Mouse (Mus musculus): ENCODE measurements around the gene Nptx1. TPM values are rescaled to one million over a fixed set of nuclear protein-coding genes. Genes with fewer than 3 reads are reported as not detected.

Nptx1 gene
- polyA plus RNA-seq, 1 experiment from 2014 or later: 1.2 TPM

DNA sequence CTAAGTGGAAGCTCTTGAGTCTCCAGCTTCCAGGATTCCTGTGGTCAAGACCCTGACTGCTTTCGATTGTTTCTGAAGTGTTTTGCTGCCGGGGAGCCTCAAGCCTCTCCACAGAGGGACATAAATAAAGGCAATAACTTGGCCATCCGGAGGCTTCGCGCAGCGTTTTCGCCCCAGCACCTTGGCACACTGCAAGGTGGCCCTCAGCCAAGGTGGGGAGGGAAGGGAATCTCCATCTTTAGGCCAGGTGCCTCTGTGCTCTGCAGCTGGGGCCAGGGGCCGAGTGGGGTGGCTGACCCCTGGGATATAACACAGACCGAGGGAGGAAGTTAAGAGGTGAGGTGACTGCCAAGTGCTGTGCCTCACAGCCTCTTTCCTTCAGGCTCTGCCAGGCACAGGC lies 15.6 kb upstream of the Nptx1 start:
- 48% methylated on average over 9 of the region's 9 CpGs for WGBS
- no peak overlapping the region for H3K27ac ChIP-seq
- no peak overlapping the region for H3K4me3 ChIP-seq
- no peak for ATAC-seq (ENCODE audit: insufficient number of reproducible peaks, low FRiP score, low TSS enrichment, low read depth)
- no peak overlapping the region for H3K4me2 ChIP-seq
- H3K9me3 ChIP-seq: no peaks in the 10 kb centered on the region
- no peaks in the 10 kb centered on the region for H3K36me3 ChIP-seq
- H3K9ac ChIP-seq: no peak overlapping the region
- peaks cover 36% of the 10 kb centered on the region for H3K27me3 ChIP-seq
- peaks cover 23% of the 10 kb centered on the region for H3K4me1 ChIP-seq

DNA sequence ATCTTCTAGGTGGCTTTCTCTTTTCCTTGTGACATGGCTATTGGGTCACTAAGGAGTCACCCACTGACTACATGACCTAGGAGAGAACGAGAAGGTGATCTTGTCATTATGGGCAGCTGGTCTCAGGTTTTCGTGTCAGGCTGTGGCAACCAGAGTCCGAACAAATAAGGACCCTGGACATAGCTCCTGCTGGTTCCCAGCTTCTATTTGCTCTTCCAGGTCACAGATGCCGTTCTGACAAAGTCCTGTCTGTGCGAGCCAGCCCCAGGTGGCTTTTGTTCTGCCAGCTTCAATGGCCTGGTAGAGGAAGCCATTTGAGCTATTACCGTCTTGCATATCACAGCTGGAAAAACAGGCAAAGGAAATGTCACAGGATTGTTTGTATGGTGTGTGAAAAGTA lies 14.7 kb upstream of the Nptx1 start:
- H3K36me3 ChIP-seq: no peaks in the 10 kb centered on the region
- WGBS: 54% methylated on average over 6 of the region's 6 CpGs
- peaks cover 37% of the 10 kb centered on the region for H3K27me3 ChIP-seq
- H3K9me3 ChIP-seq: no peaks in the 10 kb centered on the region
- no peak overlapping the region for H3K4me3 ChIP-seq
- H3K4me2 ChIP-seq: no peak overlapping the region
- H3K4me1 ChIP-seq: peaks cover 25% of the 10 kb centered on the region
- H3K9ac ChIP-seq: no peak overlapping the region
- ATAC-seq (ENCODE audit: insufficient number of reproducible peaks, low FRiP score, low TSS enrichment, low read depth): no peak
- H3K27ac ChIP-seq: no peak overlapping the region

DNA sequence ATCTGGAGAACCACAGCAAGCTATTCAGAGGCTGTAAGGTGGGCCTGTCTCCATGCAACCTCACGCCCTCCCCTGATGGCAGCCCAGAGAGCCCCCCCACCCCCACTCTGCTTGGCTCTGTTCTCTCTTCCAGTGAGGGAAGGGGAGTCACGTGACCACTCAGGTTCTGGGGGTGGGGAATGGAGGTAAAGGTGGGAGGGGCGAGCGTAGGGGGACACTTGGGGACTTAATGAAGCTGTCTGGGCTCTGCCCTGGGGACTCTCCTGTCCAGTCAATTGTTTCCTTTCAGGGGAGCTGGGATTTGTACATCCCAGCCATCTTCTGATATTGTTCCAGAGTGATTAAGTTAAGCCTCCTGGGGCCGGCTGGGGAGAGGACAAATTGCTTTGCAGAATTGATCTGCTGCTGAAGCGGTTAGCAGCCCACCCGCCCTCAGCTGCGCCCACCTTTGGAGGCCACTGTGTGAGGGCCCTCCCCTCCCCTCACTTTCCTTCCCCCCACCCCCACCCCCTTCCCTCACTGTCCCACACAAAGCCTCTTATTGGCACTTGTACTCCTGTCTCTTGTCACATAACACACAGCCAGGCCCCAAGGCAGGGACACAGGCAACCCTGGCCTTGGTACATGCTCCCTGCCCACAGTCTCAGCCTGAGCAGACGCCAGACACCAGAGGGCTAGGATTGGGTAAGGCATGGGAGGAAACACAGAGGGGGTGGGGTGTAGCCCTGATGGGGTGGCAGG lies 11.5 kb upstream of the Nptx1 start:
- no peak overlapping the region for H3K4me3 ChIP-seq
- no peak overlapping the region for H3K27ac ChIP-seq
- no peaks in the 10 kb centered on the region for H3K9me3 ChIP-seq
- no peaks in the 10 kb centered on the region for H3K36me3 ChIP-seq
- H3K9ac ChIP-seq: no peak overlapping the region
- no peak for ATAC-seq (ENCODE audit: insufficient number of reproducible peaks, low FRiP score, low TSS enrichment, low read depth)
- H3K27me3 ChIP-seq: peaks cover 28% of the 10 kb centered on the region
- WGBS: 16% methylated on average over 9 of the region's 9 CpGs
- H3K4me1 ChIP-seq: peaks cover 27% of the 10 kb centered on the region
- no peak overlapping the region for H3K4me2 ChIP-seq

DNA sequence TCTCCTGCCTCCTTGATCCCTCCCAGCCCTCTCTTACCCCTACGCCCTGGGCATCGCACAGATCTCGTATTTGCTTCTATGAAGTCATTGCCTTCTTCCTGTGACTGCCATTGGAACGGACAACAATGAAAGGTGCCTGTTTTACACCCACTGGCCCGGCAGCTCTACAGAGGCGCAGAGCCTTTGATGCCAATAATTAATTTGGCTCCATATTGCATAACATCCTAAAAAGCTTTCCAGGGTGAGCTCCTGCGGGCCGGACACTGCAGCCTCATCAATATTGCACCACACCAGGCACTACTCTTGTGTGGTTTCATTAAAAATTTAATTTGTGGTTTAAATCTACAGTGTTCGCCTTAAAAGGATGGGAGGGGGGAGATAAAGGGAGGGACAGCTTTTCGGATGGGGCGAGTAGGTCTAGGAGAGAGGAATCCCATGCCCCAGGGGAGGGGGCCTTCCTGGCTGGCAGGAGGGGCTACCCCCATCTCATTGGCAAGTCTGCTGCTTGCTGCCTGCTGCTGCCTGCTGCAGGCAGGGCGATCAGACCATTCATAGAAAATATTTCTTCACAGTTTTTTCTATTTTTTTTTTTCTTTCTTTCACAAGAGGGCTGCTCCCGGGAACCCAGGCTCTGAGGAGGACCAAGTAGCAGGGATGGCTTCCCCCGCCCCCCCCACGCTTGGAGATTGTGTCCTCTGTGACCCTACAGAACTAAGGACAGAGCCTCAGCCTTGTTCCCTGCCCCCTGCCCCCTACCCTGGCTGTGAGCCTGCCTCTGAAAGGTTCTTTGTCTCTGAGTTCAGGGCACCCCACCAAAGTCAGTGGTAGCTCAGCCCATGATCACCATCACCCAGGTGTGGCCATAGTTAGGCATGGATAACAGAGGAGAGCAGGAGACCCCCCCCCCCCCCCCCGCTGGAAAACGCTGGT lies 10.7 kb upstream of the Nptx1 start:
- Histone ChIP-seq H3K4me2 (no peak overlapping the region), H3K27me3 (peaks cover 23% of the 10 kb centered on the region), H3K27ac (no peak overlapping the region), H3K9me3 (no peaks in the 10 kb centered on the region), H3K36me3 (no peaks in the 10 kb centered on the region), H3K4me3 (no peak overlapping the region), H3K9ac (no peak overlapping the region), H3K4me1 (peaks cover 25% of the 10 kb centered on the region)
- WGBS: 22% methylated on average over 15 of the region's 17 CpGs
- ATAC-seq (ENCODE audit: insufficient number of reproducible peaks, low FRiP score, low TSS enrichment, low read depth): no peak

DNA sequence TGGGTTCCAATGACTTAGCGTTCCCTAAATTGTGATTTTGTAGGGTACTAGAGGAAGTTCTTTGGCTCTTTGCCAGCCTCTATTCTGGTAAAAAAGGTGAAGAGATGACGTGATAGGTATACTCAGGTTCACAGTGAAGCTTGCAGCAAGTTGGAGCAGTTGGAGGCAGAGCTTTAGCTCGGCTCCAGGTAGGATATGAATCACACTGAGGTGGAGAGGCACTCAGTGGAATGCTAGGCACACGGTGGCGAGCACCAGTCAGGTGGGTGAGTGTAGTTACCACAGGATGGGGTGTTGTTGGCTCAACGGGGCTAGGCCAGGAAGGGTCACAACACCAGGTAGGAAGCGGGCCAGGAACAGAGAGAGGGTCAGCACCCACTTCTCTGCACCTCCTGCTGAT lies 7.6 kb upstream of the Nptx1 start:
- Histone ChIP-seq H3K9ac (no peak overlapping the region), H3K36me3 (no peaks in the 10 kb centered on the region), H3K27ac (no peak overlapping the region), H3K4me1 (peaks cover 28% of the 10 kb centered on the region), H3K9me3 (no peaks in the 10 kb centered on the region), H3K4me2 (no peak overlapping the region), H3K4me3 (no peak overlapping the region), H3K27me3 (peaks cover 43% of the 10 kb centered on the region)
- WGBS: 67% methylated on average over 7 of the region's 7 CpGs
- no peak for ATAC-seq (ENCODE audit: insufficient number of reproducible peaks, low FRiP score, low TSS enrichment, low read depth)

DNA sequence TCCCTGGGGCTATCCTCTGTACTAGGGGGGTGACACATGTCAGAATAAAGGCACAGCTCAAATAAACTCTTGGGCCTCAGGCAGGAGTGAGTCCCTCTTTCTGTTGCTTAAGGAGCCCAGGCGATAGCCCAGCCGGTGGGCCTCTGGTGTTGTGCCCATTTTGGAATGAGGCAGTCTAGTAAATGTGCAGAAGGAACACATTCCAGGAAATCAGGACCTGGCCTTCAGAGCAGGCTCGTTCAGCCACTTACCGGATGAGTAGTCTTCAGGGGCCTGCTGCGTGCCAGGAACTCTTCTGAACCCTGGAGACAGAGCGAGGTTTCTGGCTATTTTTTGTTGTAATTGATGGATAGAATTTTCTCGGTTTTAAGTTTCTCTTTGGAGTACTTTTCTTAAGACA lies 7.2 kb upstream of the Nptx1 start:
- 51% methylated on average over 7 of the region's 7 CpGs for WGBS
- Histone ChIP-seq H3K27me3 (peaks cover 48% of the 10 kb centered on the region), H3K9me3 (no peaks in the 10 kb centered on the region), H3K27ac (no peak overlapping the region), H3K4me2 (no peak overlapping the region), H3K36me3 (no peaks in the 10 kb centered on the region), H3K4me1 (peaks cover 28% of the 10 kb centered on the region), H3K4me3 (no peak overlapping the region), H3K9ac (no peak overlapping the region)
- ATAC-seq (ENCODE audit: insufficient number of reproducible peaks, low FRiP score, low TSS enrichment, low read depth): no peak

DNA sequence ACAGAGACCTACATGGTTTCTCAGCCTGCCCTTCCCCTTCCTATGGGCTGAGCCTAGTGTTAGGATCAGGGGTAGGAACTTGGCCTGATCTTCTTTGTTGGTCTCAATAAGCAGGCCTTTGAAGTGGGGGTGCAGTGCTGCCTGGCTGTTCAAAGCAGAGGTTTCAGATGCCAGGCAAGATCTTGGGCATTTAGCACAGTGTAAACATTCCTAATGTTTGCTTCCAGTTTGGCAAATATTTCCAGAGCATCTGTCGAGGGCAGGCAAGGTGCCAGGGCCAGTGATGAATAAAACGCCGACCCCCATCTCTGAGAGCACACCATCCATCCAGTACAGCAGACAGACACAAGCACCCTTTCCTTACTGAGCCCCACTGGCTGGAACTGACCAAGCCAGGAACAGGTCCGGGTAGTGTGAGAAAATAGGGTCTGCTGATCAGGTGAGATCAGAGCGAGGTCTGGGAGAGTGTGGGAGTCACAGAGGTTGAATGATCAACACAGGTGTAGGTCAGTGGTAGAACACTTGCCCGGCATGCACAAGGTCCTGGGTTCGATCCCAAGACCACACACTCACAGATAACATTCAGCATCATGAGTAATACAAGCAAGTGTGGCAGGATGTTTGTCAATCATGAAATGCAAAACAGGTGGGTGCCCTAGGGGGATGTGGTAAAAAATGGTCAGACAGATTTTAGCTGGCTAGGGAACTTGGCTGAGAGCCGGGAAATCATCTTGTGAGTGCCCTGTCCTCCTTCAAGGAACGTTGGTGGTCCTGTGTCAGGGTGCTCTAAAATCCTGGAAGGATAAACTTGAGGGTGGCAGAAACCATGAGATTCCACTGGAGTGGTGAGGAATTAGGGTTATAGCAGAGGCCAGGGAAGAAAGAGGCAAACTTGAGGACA lies 5.6 kb upstream of the Nptx1 start:
- Histone ChIP-seq H3K4me2 (no peak overlapping the region), H3K36me3 (no peaks in the 10 kb centered on the region), H3K4me1 (peaks cover 30% of the 10 kb centered on the region), H3K9ac (no peak overlapping the region), H3K27ac (no peak overlapping the region), H3K9me3 (no peaks in the 10 kb centered on the region), H3K27me3 (peaks cover 64% of the 10 kb centered on the region), H3K4me3 (no peak overlapping the region)
- WGBS: 48% methylated on average over 9 of the region's 9 CpGs
- ATAC-seq (ENCODE audit: insufficient number of reproducible peaks, low FRiP score, low TSS enrichment, low read depth): no peak

DNA sequence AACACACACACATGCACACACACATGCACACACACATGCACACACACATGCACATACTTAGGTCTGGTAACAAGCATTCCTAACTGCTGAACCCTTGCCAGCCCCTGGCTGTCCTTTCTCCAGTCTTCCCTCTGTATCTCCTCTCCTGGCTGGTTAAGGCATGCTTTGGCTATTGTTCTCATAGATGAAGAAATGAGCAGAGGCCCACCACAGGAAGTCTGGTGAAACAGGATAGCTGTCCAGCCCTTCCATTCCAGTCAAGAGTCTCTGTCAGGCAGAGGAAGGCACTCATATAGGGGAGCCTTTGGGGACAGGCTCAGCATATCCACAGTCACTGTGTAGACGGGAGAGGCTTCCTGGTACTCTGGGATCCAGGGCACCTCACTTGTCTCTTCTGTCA lies 4.7 kb upstream of the Nptx1 start:
- no peaks in the 10 kb centered on the region for H3K36me3 ChIP-seq
- peaks cover 37% of the 10 kb centered on the region for H3K4me1 ChIP-seq
- H3K27ac ChIP-seq: no peak overlapping the region
- no peak overlapping the region for H3K4me2 ChIP-seq
- no peak for ATAC-seq (ENCODE audit: insufficient number of reproducible peaks, low FRiP score, low TSS enrichment, low read depth)
- no peak overlapping the region for H3K4me3 ChIP-seq
- H3K27me3 ChIP-seq: peaks cover 71% of the 10 kb centered on the region
- 58% methylated on average over 1 of the region's 1 CpGs for WGBS
- H3K9ac ChIP-seq: no peak overlapping the region
- no peaks in the 10 kb centered on the region for H3K9me3 ChIP-seq

DNA sequence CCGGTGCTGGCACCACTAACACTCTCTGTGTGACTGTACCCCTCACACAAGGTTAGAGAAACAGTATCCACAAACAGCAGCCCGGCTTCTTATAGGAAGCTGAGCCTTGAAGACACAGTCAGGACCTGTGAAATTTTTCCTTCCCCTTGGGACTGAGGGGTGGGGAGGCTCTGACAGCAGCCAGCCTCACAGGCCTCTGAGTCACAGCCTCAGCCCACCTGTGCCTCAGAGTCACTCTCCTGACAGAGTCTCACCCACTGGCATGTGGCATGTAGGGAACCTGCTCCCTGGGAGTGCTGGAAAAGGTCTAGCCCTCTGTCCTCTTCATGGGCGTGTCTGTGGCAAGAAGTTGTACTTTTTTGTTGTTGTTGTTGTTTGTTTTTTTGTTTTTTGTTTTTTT lies 3.9 kb upstream of the Nptx1 start:
- WGBS: 57% methylated on average over 3 of the region's 3 CpGs
- Histone ChIP-seq H3K9me3 (no peaks in the 10 kb centered on the region), H3K27me3 (peaks cover 76% of the 10 kb centered on the region), H3K9ac (no peak overlapping the region), H3K4me3 (no peak overlapping the region), H3K36me3 (no peaks in the 10 kb centered on the region), H3K4me1 (peaks cover 45% of the 10 kb centered on the region), H3K27ac (no peak overlapping the region), H3K4me2 (no peak overlapping the region)
- ATAC-seq (ENCODE audit: insufficient number of reproducible peaks, low FRiP score, low TSS enrichment, low read depth): no peak

DNA sequence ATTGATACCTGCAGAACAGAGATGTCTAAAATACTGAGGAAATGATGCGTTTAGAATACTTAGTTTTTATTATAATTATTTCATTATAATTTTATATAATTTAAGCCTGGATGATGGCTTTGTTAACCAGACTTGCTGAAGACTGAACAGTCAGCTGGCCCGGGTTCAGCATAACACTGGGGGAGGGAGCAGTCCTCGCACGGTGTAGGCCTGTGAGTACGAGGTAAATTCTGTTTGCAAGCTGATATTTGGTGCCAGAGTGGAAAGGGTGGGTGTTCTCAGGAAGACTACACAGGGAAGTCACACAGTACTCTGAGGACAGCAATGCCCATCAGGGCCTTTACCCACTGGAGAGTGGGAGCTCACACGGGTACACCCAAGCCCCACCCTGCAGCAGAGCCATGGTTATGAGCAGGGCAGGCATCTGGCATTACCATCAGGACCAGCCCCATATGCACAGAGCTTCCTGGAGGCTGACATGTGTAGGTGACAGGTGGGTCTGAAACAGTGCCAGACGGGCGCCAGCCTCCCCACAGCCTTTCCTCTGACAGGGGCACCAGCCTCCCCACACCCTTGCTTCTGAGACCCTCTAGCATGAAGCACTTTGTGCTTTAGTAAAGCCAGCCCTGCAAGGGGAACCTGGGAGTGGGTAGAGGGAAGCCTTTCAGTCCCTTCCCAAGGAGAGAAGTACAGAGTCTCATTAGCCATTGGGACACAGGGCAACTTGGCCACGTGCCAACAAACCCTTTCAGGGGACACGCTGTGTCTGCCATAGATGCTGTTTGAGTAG lies 3.2 kb upstream of the Nptx1 start:
- no peak overlapping the region for H3K27ac ChIP-seq
- H3K9ac ChIP-seq: no peak overlapping the region
- no peaks in the 10 kb centered on the region for H3K36me3 ChIP-seq
- no peak overlapping the region for H3K4me3 ChIP-seq
- 47% methylated on average over 10 of the region's 10 CpGs for WGBS
- H3K27me3 ChIP-seq: peaks cover 76% of the 10 kb centered on the region
- H3K4me2 ChIP-seq: no peak overlapping the region
- peaks cover 52% of the 10 kb centered on the region for H3K4me1 ChIP-seq
- H3K9me3 ChIP-seq: no peaks in the 10 kb centered on the region
- no peak for ATAC-seq (ENCODE audit: insufficient number of reproducible peaks, low FRiP score, low TSS enrichment, low read depth)

DNA sequence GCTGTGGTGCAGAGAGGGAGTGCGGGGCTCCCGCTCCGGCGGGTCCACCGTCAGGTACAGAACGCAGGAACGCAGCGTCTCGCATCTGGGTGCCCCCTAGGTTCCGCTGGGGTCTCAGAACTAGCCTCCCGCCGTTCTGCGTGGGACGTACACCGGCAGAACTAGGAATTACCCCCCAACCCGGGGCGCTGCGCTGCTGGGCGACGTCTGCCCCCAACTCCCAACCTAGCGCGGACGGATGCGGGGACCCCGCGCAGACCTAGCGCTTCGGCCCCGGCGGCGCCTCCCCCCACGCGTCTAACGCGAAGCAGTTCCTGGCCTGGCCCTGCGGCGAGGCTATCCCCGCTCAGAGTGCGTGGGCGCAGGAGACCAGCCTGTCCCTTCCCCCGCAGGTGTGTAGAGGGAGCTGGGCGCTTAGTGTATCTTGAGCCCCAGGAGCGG lies 1.8 kb upstream of the Nptx1 start:
- H3K27me3 ChIP-seq: peaks cover 90% of the 10 kb centered on the region
- H3K4me2 ChIP-seq: peak overlapping the region; percentile 99
- ATAC-seq (ENCODE audit: insufficient number of reproducible peaks, low FRiP score, low TSS enrichment, low read depth): no peak
- no peak overlapping the region for H3K27ac ChIP-seq
- H3K9ac ChIP-seq: no peak overlapping the region
- WGBS: under 1% methylated on average over 43 of the region's 43 CpGs
- peak overlapping the region; percentile 52 for H3K4me3 ChIP-seq
- H3K36me3 ChIP-seq: no peaks in the 10 kb centered on the region
- peaks cover 50% of the 10 kb centered on the region for H3K4me1 ChIP-seq
- H3K9me3 ChIP-seq: no peaks in the 10 kb centered on the region

Measured in limb, embryonic 15.5 days (tissue).